Mouse (Mus musculus) adipocyte (in vitro differentiated cells): ENCODE measurements at regions not wholly inside any gene's neighbourhood (a gene's known extent, or its start where the extent isn't known, plus 50 kb on each side); places are given as distances from the start of the nearest gene placed in this dataset.

Experiments used
- DNase-seq: peaks from one replicate; pipeline ENCODE4 v3.0.0-alpha.2; 2016; ENCODE audit warnings: low spot score

- no peak for DNase-seq
Measured at GRCm38 (mm10) chr11:82668026-82668425, 96.1 kb downstream of the Cct6b start.

- DNase-seq = no peak
Measured at GRCm38 (mm10) chr11:82664076-82664475, 100.0 kb downstream of the Cct6b start.

- DNase-seq = no peak
Measured at GRCm38 (mm10) chr11:82662086-82662485, 102.0 kb downstream of the Cct6b start.

- DNase-seq = no peak
Measured at GRCm38 (mm10) chr11:82651751-82652150, 112.4 kb downstream of the Cct6b start.

DNA sequence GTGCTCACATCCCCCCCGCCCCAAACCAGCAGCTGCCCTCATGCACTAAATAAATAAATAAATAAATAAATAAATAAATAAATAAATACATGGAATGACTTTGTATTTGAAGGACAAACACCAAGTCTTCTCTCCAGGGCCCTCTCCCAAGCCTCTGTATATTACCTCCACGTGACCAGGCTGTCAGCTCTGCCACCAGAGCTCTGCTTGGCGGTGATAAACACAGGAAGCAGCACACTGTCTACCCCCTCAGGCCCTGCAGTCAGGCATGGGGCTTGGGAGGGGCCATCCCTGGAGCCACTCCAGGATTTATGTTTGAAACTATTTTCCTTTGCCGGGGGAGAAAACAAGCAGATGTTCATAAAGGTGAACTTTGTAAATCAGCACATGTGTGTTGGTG lies 125.6 kb downstream of the Cct6b start:
- no peak for DNase-seq

- DNase-seq = no peak
Measured at GRCm38 (mm10) chr11:82632191-82632590, 131.9 kb downstream of the Cct6b start.

GRCm38 (mm10) chr11:82631387-82631786 lies 132.7 kb downstream of the Cct6b start:
- DNase-seq = no peak

DNA sequence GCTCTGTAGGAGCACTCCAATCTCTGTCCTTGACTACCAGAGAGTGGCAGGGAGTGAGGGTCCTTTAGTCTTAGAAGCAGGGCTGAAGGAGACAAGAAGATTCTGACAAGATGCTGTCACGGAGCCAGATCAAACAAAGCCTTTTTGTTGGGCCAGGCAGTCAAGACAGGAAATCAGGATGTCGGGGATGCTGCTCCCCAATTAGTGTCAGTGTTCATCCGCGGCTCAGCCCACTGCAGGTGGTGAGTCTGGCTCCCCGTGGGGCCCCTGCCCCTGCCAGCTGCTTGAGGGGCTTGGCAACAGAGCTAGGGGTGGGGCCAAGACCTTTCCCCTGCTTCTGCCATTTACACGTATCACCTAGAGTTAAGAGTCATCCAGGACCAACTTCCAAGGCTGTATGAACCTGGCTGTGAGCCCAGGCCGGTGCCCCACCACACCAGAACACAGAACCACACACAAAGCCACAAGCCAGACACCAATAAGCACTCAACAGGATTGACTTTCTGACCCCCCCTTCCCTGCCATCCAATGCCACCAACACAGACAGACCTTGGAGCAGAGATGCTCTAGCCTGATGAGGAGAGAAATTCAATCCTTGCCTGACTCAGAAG lies 137.5 kb downstream of the Cct6b start:
- no peak for DNase-seq

- no peak for DNase-seq
Measured at GRCm38 (mm10) chr11:82621061-82621460, 143.1 kb downstream of the Cct6b start.

DNA sequence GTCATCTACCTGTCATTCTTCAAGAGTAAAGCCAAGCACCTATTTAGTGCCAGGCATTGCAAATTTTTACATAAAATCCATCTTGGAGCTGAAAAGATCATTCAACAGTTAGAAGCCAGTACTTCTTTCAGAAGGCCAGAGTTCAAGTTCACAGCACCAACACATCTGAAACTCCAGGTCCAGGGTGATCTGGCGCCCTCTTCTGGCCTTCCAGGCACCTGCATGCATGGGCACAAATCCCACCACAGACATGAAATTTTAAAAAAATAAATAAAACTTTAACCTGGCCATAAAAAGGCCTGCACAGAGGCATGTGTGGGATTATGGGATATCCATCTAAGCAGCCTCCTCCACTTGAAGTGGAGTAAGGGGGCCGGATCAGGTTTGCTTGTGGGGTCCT lies 144.7 kb downstream of the Cct6b start:
- DNase-seq = no peak

DNA sequence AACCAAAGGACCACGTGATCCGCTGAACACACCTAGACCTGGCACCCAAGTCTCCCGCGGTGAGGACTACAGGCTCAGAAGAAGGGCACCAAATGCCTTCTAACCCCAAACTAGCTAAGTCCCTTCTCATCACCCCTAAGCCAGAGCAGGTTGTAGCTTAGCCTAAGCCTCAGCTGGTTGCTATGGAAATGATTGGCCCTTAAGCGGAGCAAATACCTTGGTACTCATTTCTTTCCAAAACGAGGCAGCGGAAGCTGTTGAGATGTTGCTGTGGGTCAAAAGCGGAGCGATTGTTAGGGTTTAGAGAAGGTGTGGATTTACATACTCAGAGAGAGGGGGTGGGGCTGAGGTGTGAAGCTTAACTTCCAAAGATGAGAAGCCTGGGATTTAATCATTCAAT lies 145.7 kb downstream of the Cct6b start:
- no peak for DNase-seq

- no peak for DNase-seq
Measured at GRCm38 (mm10) chr11:82616856-82617255, 147.3 kb downstream of the Cct6b start.

DNA sequence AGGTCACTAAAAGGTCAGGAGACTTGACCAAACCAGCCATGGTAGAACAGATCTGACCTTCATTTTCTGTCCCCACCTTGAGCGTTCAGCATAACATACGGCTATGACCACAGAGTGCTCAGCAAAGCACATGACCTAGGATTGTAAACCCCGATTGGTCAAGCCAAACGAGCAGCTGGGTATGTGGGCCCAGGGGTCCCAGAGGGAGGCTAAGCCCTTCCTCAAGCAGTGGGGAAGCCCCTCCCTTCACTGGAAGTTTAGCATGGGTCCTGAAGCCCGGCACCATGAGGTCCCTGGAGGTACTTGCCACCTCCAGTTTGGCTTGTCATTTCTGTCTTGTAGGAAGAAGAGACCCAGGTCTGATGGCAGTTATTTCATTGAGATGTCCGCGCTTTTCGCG lies 149.8 kb downstream of the Cct6b start:
- DNase-seq = no peak

DNA sequence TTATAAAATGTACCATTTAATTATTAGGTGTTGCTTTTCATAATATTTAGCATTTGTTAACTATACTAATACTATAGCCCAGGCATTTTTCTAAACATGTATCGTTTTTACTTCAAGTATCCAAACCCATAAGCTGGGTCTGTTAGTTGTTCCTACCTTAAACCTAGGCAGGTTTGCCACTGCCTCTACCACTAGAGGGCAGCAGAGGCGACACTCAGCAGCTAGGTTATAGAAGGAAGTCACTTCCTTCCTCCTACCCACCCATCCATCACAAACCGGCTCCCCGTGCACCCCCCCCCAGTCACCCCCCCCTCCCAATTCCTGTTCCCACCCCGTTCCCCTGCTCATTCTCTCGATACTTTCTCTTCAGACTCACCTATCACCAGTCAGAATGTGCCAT lies 150.6 kb downstream of the Cct6b start:
- DNase-seq = peak; percentile 69

DNA sequence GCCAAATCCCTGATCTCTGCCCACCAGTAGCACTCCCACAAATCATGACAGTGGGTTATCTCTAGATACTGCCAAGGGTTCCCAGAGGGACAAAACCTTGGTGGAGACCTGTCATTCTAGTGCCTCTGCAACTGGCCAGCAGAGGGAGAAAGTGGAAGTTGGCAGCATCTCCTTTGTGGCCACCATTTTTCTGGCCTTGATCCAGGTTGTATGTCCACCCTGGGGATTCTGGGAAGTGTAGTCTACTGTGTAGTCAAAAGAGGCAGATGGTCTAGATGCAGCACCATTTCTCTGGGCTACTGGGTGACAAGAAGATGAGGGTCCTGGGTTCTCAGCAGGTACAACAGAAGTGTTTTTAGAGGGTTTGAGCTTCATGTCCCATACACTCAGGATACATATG lies 152.1 kb downstream of the Cct6b start:
- peak; percentile 50 for DNase-seq

DNA sequence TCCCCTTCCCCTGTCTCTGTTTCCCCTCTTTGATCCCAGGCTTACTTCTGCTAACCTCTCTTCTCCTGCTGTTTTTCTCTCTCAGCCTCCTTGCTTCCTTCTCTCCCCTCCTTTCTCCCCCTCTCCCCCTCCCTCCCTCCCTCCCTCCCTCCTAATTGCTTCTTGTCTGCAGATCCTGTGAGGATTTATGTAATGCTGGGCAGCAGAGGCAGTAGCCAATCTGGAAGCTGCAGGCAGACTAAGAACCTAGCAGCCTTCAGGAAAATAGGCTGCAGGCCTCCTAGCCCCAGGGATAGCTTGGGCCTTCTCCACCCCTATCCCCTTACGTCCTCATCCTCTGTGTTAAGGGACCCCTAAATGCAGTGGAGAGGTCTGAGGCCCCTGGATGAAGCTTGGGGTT lies 155.2 kb downstream of the Cct6b start:
- no peak for DNase-seq

DNA sequence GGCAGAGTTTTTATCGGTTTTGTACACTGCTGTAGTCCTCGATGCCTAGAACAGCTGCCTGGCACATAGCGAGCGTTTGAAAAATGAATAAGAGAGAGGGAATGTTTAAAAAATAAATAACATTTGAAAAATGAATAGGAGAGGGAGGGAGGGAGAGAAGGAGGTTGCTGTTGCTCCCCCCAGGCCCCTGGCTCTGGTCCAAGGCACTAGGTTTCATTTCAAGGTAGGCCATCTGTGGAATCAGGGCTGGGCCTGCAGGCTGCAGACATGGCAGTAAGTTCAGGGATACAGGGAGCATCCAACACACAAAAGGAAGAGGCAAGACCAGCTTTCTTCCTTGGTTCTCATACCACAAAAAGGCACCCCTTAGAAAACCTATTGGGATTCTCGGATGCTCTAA lies 156.5 kb downstream of the Cct6b start:
- no peak for DNase-seq

- no peak for DNase-seq
Measured at GRCm38 (mm10) chr11:82604251-82604835, 159.8 kb downstream of the Cct6b start.

DNA sequence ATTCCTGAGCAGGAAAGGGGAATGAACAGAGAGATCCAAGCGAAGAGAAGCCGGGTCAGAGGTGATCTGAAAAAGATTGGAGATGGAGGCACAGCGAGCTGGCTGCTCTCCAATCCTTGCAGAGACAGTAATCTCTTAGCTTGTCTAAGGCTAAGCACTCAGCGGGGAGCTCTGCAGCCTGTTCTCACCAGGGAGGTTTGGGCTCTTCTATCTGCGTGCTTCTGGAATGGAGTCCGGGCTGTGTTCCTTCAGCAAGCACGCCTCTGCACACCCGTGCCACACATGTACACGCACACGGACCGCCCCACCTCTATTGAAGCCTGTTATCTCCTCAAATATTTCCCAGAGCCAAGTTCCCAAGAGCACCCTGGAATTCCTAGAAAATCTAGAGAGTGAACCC lies 161.3 kb downstream of the Cct6b start:
- DNase-seq = no peak

GRCm38 (mm10) chr11:82602250-82602649 lies 161.9 kb downstream of the Cct6b start:
- no peak for DNase-seq

DNA sequence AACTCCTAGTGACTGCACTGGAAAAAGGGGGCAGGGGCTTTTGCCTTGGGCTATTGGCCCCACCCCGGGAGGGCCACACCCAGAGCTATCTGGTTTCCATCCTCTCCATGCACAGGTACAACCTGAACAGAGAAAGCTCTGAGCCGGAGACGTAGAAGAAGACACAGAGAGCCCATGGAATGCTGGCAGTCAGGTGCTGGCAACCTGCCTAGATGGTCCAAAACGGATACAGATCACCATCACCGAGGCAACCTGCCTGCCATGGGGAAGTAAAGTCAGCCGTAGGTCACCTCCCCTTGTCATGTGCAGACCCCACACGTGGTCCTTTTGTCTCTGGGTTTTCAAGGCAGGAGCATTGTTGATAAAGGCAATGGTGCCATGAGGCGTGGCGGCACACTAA lies 164.0 kb downstream of the Cct6b start:
- no peak for DNase-seq

DNA sequence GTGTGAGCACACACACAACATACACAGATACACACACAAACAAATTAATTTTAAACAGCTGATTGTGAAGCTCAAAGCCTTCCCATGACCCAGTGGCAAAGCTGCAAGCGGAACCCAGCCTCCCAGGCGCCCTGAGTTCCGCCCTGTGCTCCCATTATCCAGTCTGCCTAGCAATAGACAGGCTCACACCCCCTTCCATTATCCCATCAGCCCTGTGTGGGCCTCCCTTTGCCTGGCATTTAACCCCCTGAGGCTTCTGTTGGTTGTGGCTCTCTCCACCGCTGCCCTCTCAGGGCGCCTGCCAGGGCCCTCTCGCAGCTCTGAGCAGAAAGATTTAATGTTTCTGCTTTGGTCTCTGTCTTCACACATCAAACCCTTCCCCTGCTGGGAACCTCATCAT lies 166.4 kb downstream of the Cct6b start:
- no peak for DNase-seq

- DNase-seq = no peak
Measured at GRCm38 (mm10) chr11:82596801-82597200, 167.3 kb downstream of the Cct6b start.

DNA sequence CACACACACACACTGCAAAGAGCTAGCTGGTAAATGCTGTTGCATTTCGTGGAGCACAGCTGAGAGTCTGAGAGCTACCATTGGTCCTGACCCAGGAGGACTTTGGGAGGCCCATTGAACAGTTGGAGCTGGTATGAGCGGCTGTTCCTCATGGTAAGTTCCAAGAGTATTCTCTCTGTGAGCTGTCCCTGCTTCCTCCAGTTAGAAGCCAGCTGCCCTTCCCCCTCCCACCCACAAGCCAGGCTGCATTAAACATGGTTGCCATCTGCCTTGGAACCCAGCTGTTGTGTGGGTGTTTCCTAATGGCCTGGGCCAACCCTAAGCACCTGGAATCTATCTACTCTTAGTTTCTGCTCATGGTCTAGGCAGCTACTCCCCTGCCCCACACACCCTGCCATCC lies 174.4 kb downstream of the Cct6b start:
- no peak for DNase-seq
